Mouse (Mus musculus): ENCODE data around the gene Adsl. TPM values are rescaled to one million over a fixed set of nuclear protein-coding genes. Genes with fewer than 3 reads are reported as not detected.

Gene Adsl
- total RNA-seq, 2 experiments from 2014 or later, result 28.2 to 50.8 TPM

- no peak for ATAC-seq (ENCODE audit: poor library complexity, severe bottlenecking)
Measured at GRCm38 (mm10) chr15:81000419-81001138, 52.3 kb downstream of the Adsl start.

- no peak for ATAC-seq (ENCODE audit: poor library complexity, severe bottlenecking)
Measured at GRCm38 (mm10) chr15:81006127-81006735, 57.9 kb downstream of the Adsl start.

- no peak for ATAC-seq (ENCODE audit: poor library complexity, severe bottlenecking)
Measured at GRCm38 (mm10) chr15:81007339-81007738, 59.0 kb downstream of the Adsl start.

- ATAC-seq (ENCODE audit: poor library complexity, severe bottlenecking), result no peak
Measured at GRCm38 (mm10) chr15:81007905-81008304, 59.6 kb downstream of the Adsl start.

GRCm38 (mm10) chr15:81008689-81009123 lies 60.4 kb downstream of the Adsl start:
- ATAC-seq (ENCODE audit: poor library complexity, severe bottlenecking), result peak; percentile 77

- ATAC-seq (ENCODE audit: poor library complexity, severe bottlenecking), result no peak
Measured at GRCm38 (mm10) chr15:81010114-81010513, 61.8 kb downstream of the Adsl start.

GRCm38 (mm10) chr15:81011523-81011922 lies 63.2 kb downstream of the Adsl start:
- ATAC-seq (ENCODE audit: poor library complexity, severe bottlenecking), result no peak

- no peak for ATAC-seq (ENCODE audit: poor library complexity, severe bottlenecking)
Measured at GRCm38 (mm10) chr15:81012359-81012758, 64.1 kb downstream of the Adsl start.

GRCm38 (mm10) chr15:81013186-81013585 lies 64.9 kb downstream of the Adsl start:
- no peak for ATAC-seq (ENCODE audit: poor library complexity, severe bottlenecking)

- no peak for ATAC-seq (ENCODE audit: poor library complexity, severe bottlenecking)
Measured at GRCm38 (mm10) chr15:81015068-81015744, 66.9 kb downstream of the Adsl start.

GRCm38 (mm10) chr15:81016488-81016887 lies 68.2 kb downstream of the Adsl start:
- no peak for ATAC-seq (ENCODE audit: poor library complexity, severe bottlenecking)

GRCm38 (mm10) chr15:81017308-81017707 lies 69.0 kb downstream of the Adsl start:
- ATAC-seq (ENCODE audit: poor library complexity, severe bottlenecking), result no peak

Other genes starting within 250 kb of the Adsl start
- gene Tnrc6b, start 237.2 kb upstream of the Adsl start, total RNA-seq (2015), result 41.6 and 54.7 TPM in 2 replicates
- gene Tnrc6b, start 237.2 kb upstream of the Adsl start, total RNA-seq (2017), result 32.1 and 40.2 TPM in 2 replicates
- gene Sgsm3, start 29.3 kb downstream of the Adsl start, total RNA-seq (2015), result 3.4 and 5.9 TPM in 2 replicates
- 20.0 and 20.7 TPM in 2 replicates for gene Sgsm3, start 29.3 kb downstream of the Adsl start, total RNA-seq (2017)
- 76.4 and 81.3 TPM in 2 replicates for gene Mrtfa, start 242.3 kb downstream of the Adsl start, total RNA-seq (2015)
- gene Mrtfa, start 242.3 kb downstream of the Adsl start, total RNA-seq (2017), result 39.4 and 46.2 TPM in 2 replicates